Comparison of ENCODE assay signal across 8 mouse cellular contexts in the genomic region with DNA sequence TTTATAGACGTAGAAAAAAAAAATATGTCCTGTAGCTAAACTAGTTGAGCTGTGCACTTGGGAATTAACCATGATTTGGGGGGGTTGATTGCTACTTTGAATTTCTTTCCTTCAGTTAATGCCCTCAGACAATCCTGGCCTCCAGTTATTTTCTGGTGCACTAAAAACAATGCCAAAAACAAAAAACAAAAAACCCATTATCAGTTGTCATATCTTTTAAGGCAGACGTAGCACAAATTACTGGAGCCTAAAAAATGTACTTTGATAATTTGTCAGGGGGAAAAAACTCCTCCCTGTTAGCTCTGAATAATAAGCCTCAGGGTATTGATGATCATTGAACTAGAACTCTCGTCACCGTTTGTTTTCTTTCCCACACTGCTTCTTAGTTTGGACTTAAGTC. TPM values are rescaled to one million over a fixed set of nuclear protein-coding genes. Genes with fewer than 3 reads are reported as not detected.
A peak's percentile ranks its signal among the peaks of the same experiment; 100 is the strongest.
DNase-seq lines count a peak whose midpoint lies in the region; ATAC-seq and TF ChIP-seq lines count a peak whose summit lies in the region.

No protein-coding gene starts in this region.

- DNase-seq in heart, postnatal 14 days, result no peak
- DNase-seq in urinary bladder, adult 18-20 months (ENCODE audit: low spot score in 2 of 2), result no peak
- DNase-seq in cerebellum, postnatal 4 days (ENCODE audit: low spot score in 2 of 2), result no peak
- DNase-seq in ovary, postnatal 36 days (ENCODE audit: low spot score), result no peak

- intact Hi-C loops in heart, postnatal 14 days (cut with DNase I), result loop anchor here (5.0 to 10.0 kb wide), 4 partner anchors 85 to 375 kb away; partner anchors contain the start of gene Mdn1

- H3K27ac ChIP-seq in heart, embryonic 12.5 days (ENCODE audit: poor library complexity, severe bottlenecking), result no peak overlapping the region
- H3K27ac ChIP-seq in forebrain, embryonic 15.5 days (replicated peaks), result peak overlapping the region; percentile 97
- no peak overlapping the region for H3K27ac ChIP-seq in macrophage

- H3K9ac ChIP-seq in heart, embryonic 12.5 days, result 0 out of 2 replicates have a peak overlapping the region, but pooled peaks have one; percentile 11
- H3K9ac ChIP-seq in forebrain, embryonic 15.5 days (replicated peaks), result peak overlapping the region; percentile 95

- peak overlapping the region; percentile 85 for H3K4me3 ChIP-seq in heart, embryonic 12.5 days
- H3K4me3 ChIP-seq in E14TG2a.4 (replicated peaks; ENCODE audit: low read length) (peak overlapping the region; percentile 85), macrophage (ENCODE audit: inconsistent target) (peak overlapping the region; percentile 63)
- H3K4me3 ChIP-seq in forebrain, embryonic 15.5 days, result peak overlapping the region; percentile 92

- H3K79me2 ChIP-seq in macrophage (ENCODE audit: inconsistent target), result peaks cover 54% of the 10 kb centered on the region

- TF ChIP-seq CTCF in E14TG2a.4 (conservative IDR thresholded peaks at IDR 0.05; ENCODE audit: low read length), result no peak

- H3K27me3 ChIP-seq in heart, embryonic 12.5 days (replicated peaks), result no peaks in the 10 kb centered on the region
- H3K27me3 ChIP-seq in E14TG2a.4 (ENCODE audit: insufficient read depth, low read length), result peaks cover 58% of the 10 kb centered on the region
- no peaks in the 10 kb centered on the region for H3K27me3 ChIP-seq in forebrain, embryonic 15.5 days

- 0 out of 2 replicates have a peak, but pooled peaks cover 5% of the 10 kb centered on the region for H3K9me3 ChIP-seq in heart, embryonic 12.5 days (replicated peaks)
- peaks cover 4% of the 10 kb centered on the region; the same call in 1 of the 2 replicates for H3K9me3 ChIP-seq in E14TG2a.4 (ENCODE audit: low read length)
- H3K9me3 ChIP-seq in forebrain, embryonic 15.5 days, result no peaks in the 10 kb centered on the region

- WGBS in heart, embryonic 12.5 days, result 18% methylated on average over 4 of the region's 4 CpGs
- 3% methylated on average over 4 of the region's 4 CpGs for WGBS in forebrain, embryonic 15.5 days
- WGBS in macrophage (ENCODE audit: missing documents), result 47% methylated on average over 4 of the region's 4 CpGs

- H3K4me1 ChIP-seq in heart, embryonic 12.5 days (replicated peaks), result peaks cover 12% of the 10 kb centered on the region
- H3K4me1 ChIP-seq in E14TG2a.4 (replicated peaks; ENCODE audit: low read depth, low read length), result peaks cover 12% of the 10 kb centered on the region
- H3K4me1 ChIP-seq in forebrain, embryonic 15.5 days, result peaks cover 35% of the 10 kb centered on the region

- H3K36me3 ChIP-seq in heart, embryonic 12.5 days, result peaks cover 24% of the 10 kb centered on the region
- H3K36me3 ChIP-seq in E14TG2a.4 (ENCODE audit: insufficient read depth, low read length), result no peaks in the 10 kb centered on the region
- peaks cover 10% of the 10 kb centered on the region; the same call in 1 of the 2 replicates for H3K36me3 ChIP-seq in forebrain, embryonic 15.5 days
- H3K36me3 ChIP-seq in macrophage (ENCODE audit: inconsistent target), result 0 out of 2 replicates have a peak, but pooled peaks cover 10% of the 10 kb centered on the region

- ATAC-seq in heart, embryonic 12.5 days (ENCODE audit: insufficient number of reproducible peaks, low FRiP score), result no peak
- ATAC-seq in forebrain, embryonic 15.5 days (replicated peaks), result no peak

- peak overlapping the region; percentile 80 for H3K4me2 ChIP-seq in heart, embryonic 12.5 days
- H3K4me2 ChIP-seq in forebrain, embryonic 15.5 days (replicated peaks), result peak overlapping the region; percentile 53

RNA-seq across cellular contexts. Expression of gene Ube2j1, which starts 0.8 kb away (rescaled TPM):
- polyA plus RNA-seq in heart, embryonic 12.5 days (2016; fragmentation: Nextera tagmentation; extraction: Ambion mirVana), result 30.6 and 35.5 TPM in 2 replicates
- 10 to 100 TPM; 47.8 to 49.1 TPM for total RNA-seq in heart, postnatal 14 days (2021)
- polyA plus RNA-seq in forebrain, embryonic 15.5 days (2015; fragmentation: Nextera tagmentation; extraction: Ambion mirVana), result 46.0 and 49.2 TPM in 2 replicates
- total RNA-seq in macrophage (2018; cell fraction: chromatin; rRNA removed), result 10 to 100 TPM in 24 of 26 experiments, 1 to 10 TPM in 2; 9.6 to 23.2 (median 16.4) TPM
- 10 to 100 TPM; 33.2 to 51.6 (median 44.6) TPM for total RNA-seq in macrophage (2018; cell fraction: cytosol; rRNA removed)
- 10 to 100 TPM; 16.6 to 44.6 (median 23.2) TPM for total RNA-seq in macrophage (2018; cell fraction: nucleus; rRNA removed)
- polyA plus RNA-seq in macrophage (2018), result 35.4 to 52.2 TPM (median 51.3 TPM) in 3 replicates

RNA-seq across cellular contexts. Expression of gene Gabrr2, which starts 30.8 kb away (rescaled TPM):
- 0.28 TPM in 1 of 2 replicates, not detected in the other for polyA plus RNA-seq in heart, embryonic 12.5 days (2016; fragmentation: Nextera tagmentation; extraction: Ambion mirVana)
- 1 to 10 TPM; 1.0 to 1.3 TPM for total RNA-seq in heart, postnatal 14 days (2021)
- 0.48 and 0.74 TPM in 2 replicates for polyA plus RNA-seq in forebrain, embryonic 15.5 days (2015; fragmentation: Nextera tagmentation; extraction: Ambion mirVana)
- total RNA-seq in macrophage (2018; cell fraction: chromatin; rRNA removed), result 1 to 10 TPM in 5 of 26 experiments, under 1 TPM in 2, not detected in 19; 0.32 to 2.1 (median 1.3) TPM
- total RNA-seq in macrophage (2018; cell fraction: cytosol; rRNA removed), result not detected
- total RNA-seq in macrophage (2018; cell fraction: nucleus; rRNA removed), result under 1 TPM in 9 of 26 experiments, not detected in 17; 0.30 to 0.57 (median 0.39) TPM
- polyA plus RNA-seq in macrophage (2018), result not detected in 3 replicates

RNA-seq across cellular contexts. Expression of gene Rragd, which starts 49.2 kb away (rescaled TPM):
- 61.2 and 64.1 TPM in 2 replicates for polyA plus RNA-seq in heart, embryonic 12.5 days (2016; fragmentation: Nextera tagmentation; extraction: Ambion mirVana)
- 10 to 100 TPM; 69.0 to 71.8 TPM for total RNA-seq in heart, postnatal 14 days (2021)
- 23.7 and 26.6 TPM in 2 replicates for polyA plus RNA-seq in forebrain, embryonic 15.5 days (2015; fragmentation: Nextera tagmentation; extraction: Ambion mirVana)
- 10 to 100 TPM in 13 of 26 experiments, 1 to 10 TPM in 13; 2.9 to 27.1 (median 9.6) TPM for total RNA-seq in macrophage (2018; cell fraction: chromatin; rRNA removed)
- total RNA-seq in macrophage (2018; cell fraction: cytosol; rRNA removed), result 10 to 100 TPM; 16.6 to 79.6 (median 39.9) TPM
- 10 to 100 TPM in 25 of 26 experiments, 1 to 10 TPM in 1; 9.9 to 46.9 (median 26.1) TPM for total RNA-seq in macrophage (2018; cell fraction: nucleus; rRNA removed)
- 17.5 to 41.3 TPM (median 29.9 TPM) in 3 replicates for polyA plus RNA-seq in macrophage (2018)
